Mouse (Mus musculus) small intestine, adult 2 months (tissue): ENCODE measurements around the gene Cygb. TPM values are rescaled to one million over a fixed set of nuclear protein-coding genes. Genes with fewer than 3 reads are reported as not detected.

Experiments
- H3K27ac ChIP-seq: fragments of 200-500 bp; 2 replicates; pipeline ENCODE4 v1.5.1; 2012; ENCODE audit warnings: low read depth, low read length, control low read depth, inconsistent platforms; ENCODE audit not compliant: insufficient read depth
- H3K27me3 ChIP-seq: fragments of 200-500 bp; 2 replicates; pipeline ENCODE4 v1.6.1; 2012; ENCODE audit warnings: mild to moderate bottlenecking, moderate library complexity, low read length, inconsistent platforms; ENCODE audit not compliant: control insufficient read depth, insufficient read depth
- H3K36me3 ChIP-seq: fragments of 200-500 bp; 2 replicates; pipeline ENCODE4 v1.6.1; 2012; ENCODE audit warnings: mild to moderate bottlenecking, low read length, control low read depth, inconsistent platforms; ENCODE audit not compliant: control insufficient read depth, insufficient read depth
- H3K4me1 ChIP-seq: fragments of 200-500 bp; 2 replicates; pipeline ENCODE4 v1.6.1; 2012; ENCODE audit warnings: low read length, inconsistent platforms, mixed read lengths; ENCODE audit not compliant: control insufficient read depth, insufficient read depth, insufficient read length
- H3K4me3 ChIP-seq: fragments of 200-500 bp; 2 replicates; pipeline ENCODE4 v1.5.1; 2012; ENCODE audit warnings: low read depth, mild to moderate bottlenecking, control low read depth, inconsistent platforms, low read length, moderate library complexity
- CTCF ChIP-seq: fragments of 200-500 bp; IDR thresholded peaks from 2 replicates; pipeline ENCODE4 v1.5.1; 2012; ENCODE audit warnings: low read depth, mild to moderate bottlenecking, control low read depth, inconsistent platforms, low read length, moderate library complexity, mixed read lengths; ENCODE audit not compliant: insufficient replicate concordance, insufficient read length; ENCODE audit errors: extremely low read depth
- POLR2A ChIP-seq: fragments of 200-500 bp; IDR thresholded peaks from 2 replicates; pipeline ENCODE4 v1.6.1; 2012; ENCODE audit warnings: low read depth, mild to moderate bottlenecking, control low read depth, inconsistent platforms, low read length, moderate library complexity
- WGBS: fragments of 180-500 bp; shearing (Covaris S2); methylation state at CpG from one replicate; pipeline ENCODE4 v1.1.7; 2018; 5-methylcytosine and 5-hydroxymethylcytosine counted together
- polyA plus RNA-seq: library from polyadenylated mRNA; depleted of rRNA; stranded (reverse); fragments of >200 nt; gene quantifications from 2 replicates; pipeline ENCODE4 v1.2.3, GENCODE M21; 2012

Gene Cygb
- polyA plus RNA-seq, 1 experiment: 23.7 TPM

GRCm38 (mm10) chr11:116665289-116665688 lies 11.2 kb upstream of the Cygb start:
- H3K27ac ChIP-seq: no peak overlapping the region
- no peak for TF ChIP-seq POLR2A
- TF ChIP-seq CTCF: no peak
- H3K27me3 ChIP-seq: no peaks in the 10 kb centered on the region; the same call in 1 of the 2 replicates
- no peaks in the 10 kb centered on the region for H3K4me1 ChIP-seq
- H3K36me3 ChIP-seq: no peaks in the 10 kb centered on the region
- H3K4me3 ChIP-seq: no peak overlapping the region
- 83% methylated on average over 10 of the region's 10 CpGs for WGBS

GRCm38 (mm10) chr11:116661948-116662377 lies 7.8 kb upstream of the Cygb start:
- H3K27me3 ChIP-seq: no peaks in the 10 kb centered on the region; the same call in 1 of the 2 replicates
- WGBS: 61% methylated on average over 8 of the region's 8 CpGs
- H3K36me3 ChIP-seq: no peaks in the 10 kb centered on the region
- H3K4me3 ChIP-seq: no peak overlapping the region
- no peak overlapping the region for H3K27ac ChIP-seq
- no peak for TF ChIP-seq CTCF
- TF ChIP-seq POLR2A: no peak
- peaks cover 5% of the 10 kb centered on the region; the same call in 1 of the 2 replicates for H3K4me1 ChIP-seq

- no peak overlapping the region for H3K4me3 ChIP-seq
- TF ChIP-seq CTCF (no peak), POLR2A (no peak)
- no peak overlapping the region for H3K27ac ChIP-seq
- no peaks in the 10 kb centered on the region; the same call in 1 of the 2 replicates for H3K27me3 ChIP-seq
- 54% methylated on average over 13 of the region's 13 CpGs for WGBS
- H3K4me1 ChIP-seq: peaks cover 5% of the 10 kb centered on the region; the same call in 1 of the 2 replicates
- no peaks in the 10 kb centered on the region for H3K36me3 ChIP-seq
Measured at GRCm38 (mm10) chr11:116661291-116661947, 7.3 kb upstream of the Cygb start.

- no peak overlapping the region for H3K27ac ChIP-seq
- WGBS: 86% methylated on average over 9 of the region's 9 CpGs
- no peak for TF ChIP-seq CTCF
- no peak for TF ChIP-seq POLR2A
- no peak overlapping the region for H3K4me3 ChIP-seq
- H3K4me1 ChIP-seq: peaks cover 5% of the 10 kb centered on the region; the same call in 1 of the 2 replicates
- no peaks in the 10 kb centered on the region; the same call in 1 of the 2 replicates for H3K27me3 ChIP-seq
- no peaks in the 10 kb centered on the region for H3K36me3 ChIP-seq
Measured at GRCm38 (mm10) chr11:116660181-116660580, 6.1 kb upstream of the Cygb start.

GRCm38 (mm10) chr11:116659027-116659621 lies 5.0 kb upstream of the Cygb start:
- TF ChIP-seq CTCF: no peak
- 83% methylated on average over 15 of the region's 15 CpGs for WGBS
- Histone ChIP-seq H3K36me3 (no peaks in the 10 kb centered on the region), H3K4me3 (no peak overlapping the region), H3K27me3 (peaks cover 8% of the 10 kb centered on the region), H3K4me1 (peaks cover 7% of the 10 kb centered on the region; the same call in 1 of the 2 replicates), H3K27ac (no peak overlapping the region)

- H3K27ac ChIP-seq: no peak overlapping the region; the same call in 1 of the 2 replicates
- no peaks in the 10 kb centered on the region for H3K36me3 ChIP-seq
- peaks cover 12% of the 10 kb centered on the region for H3K4me1 ChIP-seq
- WGBS: 67% methylated on average over 10 of the region's 10 CpGs
- H3K4me3 ChIP-seq: no peak overlapping the region
- peaks cover 17% of the 10 kb centered on the region for H3K27me3 ChIP-seq
- no peak for TF ChIP-seq CTCF
- no peak for TF ChIP-seq POLR2A
Measured at GRCm38 (mm10) chr11:116658238-116658637, 4.1 kb upstream of the Cygb start.
